ENCODE assay signal across 26 mouse cellular contexts in the genomic region with DNA sequence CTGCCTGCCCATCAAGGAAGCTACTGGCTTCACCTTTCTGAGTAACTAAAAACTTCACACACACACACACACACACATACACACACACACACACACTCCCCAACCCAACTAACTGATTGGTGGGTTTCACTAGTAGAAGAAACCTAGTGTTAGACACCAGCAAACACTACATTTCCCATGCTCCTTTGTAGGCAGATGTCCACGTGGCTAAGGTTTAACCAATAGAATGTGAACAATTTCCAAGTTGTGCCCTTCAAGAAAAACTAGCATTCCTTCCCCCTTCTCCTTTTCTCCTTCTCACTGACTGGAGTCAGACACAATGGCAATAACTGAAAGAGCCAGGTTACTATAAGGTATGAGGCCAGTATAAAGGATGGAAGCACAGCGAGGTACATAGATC.
DNase-seq lines count a peak whose midpoint lies in the region; ATAC-seq and TF ChIP-seq lines count a peak whose summit lies in the region.
"Had no signal": no experiment of that assay in that cellular context is flagged by ENCODE, and none has a peak within 500 bp of the region (broad histone marks: within the 10 kb centered on the region; RNA-seq: fewer than 3 reads in every experiment).

No protein-coding gene starts in this region.

- H3K9me3 ChIP-seq in CH12.LX (replicated peaks; ENCODE audit: low read length), result no peaks in the 10 kb centered on the region
- H3K9me3 ChIP-seq in forebrain, embryonic 16.5 days (ENCODE audit: control insufficient read depth, low read length), result no peaks in the 10 kb centered on the region
- H3K9me3 ChIP-seq: embryonic facial prominence, embryonic 13.5 days; embryonic facial prominence, embryonic 15.5 days; forebrain, embryonic 10.5 days; forebrain, embryonic 12.5 days had no signal

- intact Hi-C loops in left cerebral cortex, postnatal 36 days (cut with DNase I), result no loop called here

- H3ac ChIP-seq in C2C12 (ENCODE audit: control insufficient read depth, insufficient read length, low read depth), result no peak overlapping the region

- TF ChIP-seq RAD21 in CH12.LX (IDR thresholded peaks at IDR 0.05; ENCODE audit: low read depth, low read length), result no peak

- no peaks in the 10 kb centered on the region for H3K27me3 ChIP-seq in C2C12 (ENCODE audit: control insufficient read depth, insufficient read depth, insufficient read length)
- H3K27me3 ChIP-seq in CH12.LX (replicated peaks), result no peaks in the 10 kb centered on the region
- no peaks in the 10 kb centered on the region for H3K27me3 ChIP-seq in forebrain, embryonic 16.5 days (replicated peaks; ENCODE audit: control insufficient read depth, insufficient read depth, low read length)
- H3K27me3 ChIP-seq: embryonic facial prominence, embryonic 15.5 days; forebrain, embryonic 12.5 days had no signal

- H3K79me2 ChIP-seq in C2C12 (ENCODE audit: control insufficient read depth, insufficient read depth) (no peaks in the 10 kb centered on the region), CH12.LX (replicated peaks; ENCODE audit: control insufficient read depth, extremely low read depth, insufficient read depth, poor library complexity, severe bottlenecking) (no peaks in the 10 kb centered on the region)

- dilution Hi-C loops in CH12.LX (cut with MboI; ENCODE audit: extremely low pct_ligation_motif_present, extremely low pct_unique_long_range_greater_than_20kb, low sequenced_read_pairs), result no loop called here

- H3K4me1 ChIP-seq in CH12.LX (ENCODE audit: control insufficient read depth in 1 of 2, insufficient read depth in 2 of 2), result no peaks in the 10 kb centered on the region
- no peaks in the 10 kb centered on the region for H3K4me1 ChIP-seq in forebrain, embryonic 16.5 days (replicated peaks; ENCODE audit: control insufficient read depth, insufficient read depth, low read length)
- H3K4me1 ChIP-seq: embryonic facial prominence, embryonic 13.5 days; embryonic facial prominence, embryonic 15.5 days; forebrain, embryonic 12.5 days had no signal

- TF ChIP-seq CTCF in C2C12 (IDR thresholded peaks at IDR 0.05; ENCODE audit: control insufficient read depth, insufficient read depth, insufficient read length) (no peak), CH12.LX (conservative IDR thresholded peaks at IDR 0.05 in 1 of 2, IDR thresholded peaks at IDR 0.05 in 1 of 2; ENCODE audit: low read depth in 2 of 2, low read length in 2 of 2) (no peak)

- no peak overlapping the region for H3K4me2 ChIP-seq in CH12.LX (ENCODE audit: insufficient read depth, low read depth, poor library complexity, severe bottlenecking)
- H3K4me2 ChIP-seq in forebrain, embryonic 16.5 days (ENCODE audit: low read length), result no peak overlapping the region
- H3K4me2 ChIP-seq: embryonic facial prominence, embryonic 13.5 days; embryonic facial prominence, embryonic 15.5 days; forebrain, embryonic 12.5 days had no signal

- no peak for TF ChIP-seq POLR2A in CH12.LX (IDR thresholded peaks at IDR 0.05; ENCODE audit: low read depth, low read length)

- H3K4me3 ChIP-seq in C2C12 (ENCODE audit: insufficient read depth, poor library complexity, severe bottlenecking) (no peak overlapping the region), CH12.LX (replicated peaks in 1 of 3; ENCODE audit: low read depth in 2 of 3, low read length in 2 of 3, poor library complexity in 1 of 3) (no peak overlapping the region)
- H3K4me3 ChIP-seq in forebrain, embryonic 16.5 days (replicated peaks; ENCODE audit: low read length), result no peak overlapping the region
- H3K4me3 ChIP-seq: embryonic facial prominence, embryonic 13.5 days; embryonic facial prominence, embryonic 15.5 days; erythroblast, embryonic 14.5 days; forebrain, embryonic 10.5 days; forebrain, embryonic 12.5 days had no signal

- H3K79me3 ChIP-seq in C2C12 (ENCODE audit: low read depth), result no peaks in the 10 kb centered on the region

- no peak for TF ChIP-seq EP300 in CH12.LX (IDR thresholded peaks at IDR 0.05; ENCODE audit: low read length)

- ATAC-seq in forebrain, embryonic 16.5 days, result no peak
- ATAC-seq: CD4-positive, CD25-positive, alpha-beta regulatory T cell, adult 4 months; forebrain, embryonic 14.5 days; forebrain, postnatal 0 days; Patski had no signal

- no peak overlapping the region for H3K27ac ChIP-seq in CH12.LX (ENCODE audit: insufficient read depth, low read depth)
- H3K27ac ChIP-seq in forebrain, embryonic 16.5 days (ENCODE audit: low read length), result no peak overlapping the region
- H3K27ac ChIP-seq: embryonic facial prominence, embryonic 13.5 days; embryonic facial prominence, embryonic 15.5 days; forebrain, embryonic 10.5 days; forebrain, embryonic 12.5 days had no signal

- no peak overlapping the region for H3K9ac ChIP-seq in CH12.LX (ENCODE audit: insufficient read depth, low read depth)
- no peak overlapping the region for H3K9ac ChIP-seq in forebrain, embryonic 16.5 days (replicated peaks; ENCODE audit: low read depth, low read length)
- H3K9ac ChIP-seq: embryonic facial prominence, embryonic 13.5 days; embryonic facial prominence, embryonic 15.5 days; forebrain, embryonic 12.5 days; forebrain, postnatal 0 days had no signal

- DNase-seq in CH12.LX (ENCODE audit: extremely low read depth), result no peak
- peak; percentile 18 for DNase-seq in R1 (ENCODE audit: low read depth, low spot score)
- DNase-seq in lung, postnatal 36 days, result no peak
- no peak for DNase-seq in left cerebral cortex, postnatal 36 days (ENCODE audit: low spot score in 2 of 2)
- DNase-seq: adrenal gland, adult 2 months; adrenal gland, postnatal 10 days; adrenal gland, postnatal 25 days; cerebellum, adult 11 months; cerebellum, adult 18-20 months; cerebellum, adult 8-10 months; cerebellum, adult 9-11 months; cerebellum, postnatal 14 days; cerebellum, postnatal 36 days; embryo, embryonic 11 days; forebrain, postnatal 0 days had no signal

- H3K36me3 ChIP-seq in C2C12 (ENCODE audit: control insufficient read depth, insufficient read depth) (no peaks in the 10 kb centered on the region), CH12.LX (replicated peaks in 1 of 2; ENCODE audit: control insufficient read depth in 1 of 2, insufficient read depth in 1 of 2, low read length in 1 of 2) (no peaks in the 10 kb centered on the region)
- no peaks in the 10 kb centered on the region for H3K36me3 ChIP-seq in forebrain, embryonic 16.5 days (ENCODE audit: control insufficient read depth, insufficient read depth)
- H3K36me3 ChIP-seq: embryonic facial prominence, embryonic 13.5 days; embryonic facial prominence, embryonic 15.5 days; forebrain, embryonic 10.5 days; forebrain, embryonic 12.5 days; G1E had no signal

- WGBS in forebrain, embryonic 16.5 days, result 81% methylated on average over 2 of the region's 2 CpGs

- in situ Hi-C loops in CH12.LX (cut with MboI; ENCODE audit: low pct_ligation_motif_present, low pct_unique_long_range_greater_than_20kb, low sequenced_read_pairs), result no loop called here

TF ChIP-seq in C2C12, 6 proteins besides CTCF, POLR2A, EP300 and RAD21:
- TF ChIP-seq USF1 (IDR thresholded peaks at IDR 0.05; ENCODE audit: low read depth), result peak; percentile 61
- no peak for TF ChIP-seq MYOD1 (IDR thresholded peaks at IDR 0.05; ENCODE audit: control insufficient read depth, insufficient read length, low read depth)
- no peak for TF ChIP-seq MAX (IDR thresholded peaks at IDR 0.05)
- TF ChIP-seq MYOG (IDR thresholded peaks at IDR 0.05; ENCODE audit: control insufficient read depth, extremely low read depth, insufficient read length), result no peak
- no peak for TF ChIP-seq FOSL1 (IDR thresholded peaks at IDR 0.05; ENCODE audit: insufficient read depth, low read length, poor library complexity, severe bottlenecking)
- TF ChIP-seq CEBPB (IDR thresholded peaks at IDR 0.05; ENCODE audit: low read depth), result no peak
TF ChIP-seq in C2C12: peak in this region for 1.

TF ChIP-seq in CH12.LX, 34 proteins besides CTCF, POLR2A, EP300 and RAD21:
- TF ChIP-seq IRF4 (IDR thresholded peaks at IDR 0.05; ENCODE audit: low read depth, low read length), result no peak
- TF ChIP-seq E2F4 (IDR thresholded peaks at IDR 0.05; ENCODE audit: insufficient replicate concordance, low read depth, low read length), result no peak
- peak; percentile 69 for TF ChIP-seq USF2 (conservative IDR thresholded peaks at IDR 0.05; ENCODE audit: low read depth, low read length)
- no peak for TF ChIP-seq ETS1 (conservative IDR thresholded peaks at IDR 0.05; ENCODE audit: low read depth, low read length)
- peak; percentile 78 for TF ChIP-seq HCFC1 (IDR thresholded peaks at IDR 0.05; ENCODE audit: low read depth, low read length)
- TF ChIP-seq USF1 (IDR thresholded peaks at IDR 0.05; ENCODE audit: low read depth, low read length), result peak; percentile 63
- TF ChIP-seq ZNF384 (IDR thresholded peaks at IDR 0.05; ENCODE audit: low read depth, low read length), result no peak
- no peak for TF ChIP-seq MAX (IDR thresholded peaks at IDR 0.05; ENCODE audit: low read length)
- TF ChIP-seq SMC3 (IDR thresholded peaks at IDR 0.05; ENCODE audit: low read depth, low read length), result no peak
- no peak for TF ChIP-seq SIN3A (IDR thresholded peaks at IDR 0.05; ENCODE audit: low read length)
